Mouse (Mus musculus) testis, postnatal 10 days (tissue): ENCODE data around the gene Cd59b.

ENCODE experiments used
- DNase-seq: peaks from one replicate; pipeline ENCODE4 v3.0.0; 2021; ENCODE audit warnings: low spot score

Cd59b gene

DNA sequence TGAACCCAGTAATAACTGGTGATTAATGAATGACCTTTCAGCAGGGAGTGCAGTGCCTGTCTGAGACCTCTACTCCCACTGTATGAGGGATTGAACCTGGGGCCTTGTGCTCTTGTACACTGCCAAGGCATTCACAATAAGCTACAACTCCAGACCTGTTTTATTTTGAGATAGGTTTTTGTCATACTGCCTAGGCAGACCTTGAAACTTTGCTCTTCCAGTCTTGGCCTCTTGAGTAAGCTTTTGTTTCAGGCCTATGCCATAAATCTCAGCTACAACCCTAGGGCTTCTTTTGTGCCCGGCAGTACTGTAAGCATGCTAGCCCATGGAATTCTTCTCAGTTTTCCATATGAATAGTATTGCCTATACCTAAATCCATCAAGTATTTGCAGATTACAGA, 49.4 kb downstream of the Cd59b start:
- no peak for DNase-seq

- DNase-seq = no peak
Observed at GRCm38 (mm10) chr2:104120312-104120711, 50.7 kb downstream of the Cd59b start.

GRCm38 (mm10) chr2:104121681-104122504, 52.2 kb downstream of the Cd59b start:
- DNase-seq = no peak

DNA sequence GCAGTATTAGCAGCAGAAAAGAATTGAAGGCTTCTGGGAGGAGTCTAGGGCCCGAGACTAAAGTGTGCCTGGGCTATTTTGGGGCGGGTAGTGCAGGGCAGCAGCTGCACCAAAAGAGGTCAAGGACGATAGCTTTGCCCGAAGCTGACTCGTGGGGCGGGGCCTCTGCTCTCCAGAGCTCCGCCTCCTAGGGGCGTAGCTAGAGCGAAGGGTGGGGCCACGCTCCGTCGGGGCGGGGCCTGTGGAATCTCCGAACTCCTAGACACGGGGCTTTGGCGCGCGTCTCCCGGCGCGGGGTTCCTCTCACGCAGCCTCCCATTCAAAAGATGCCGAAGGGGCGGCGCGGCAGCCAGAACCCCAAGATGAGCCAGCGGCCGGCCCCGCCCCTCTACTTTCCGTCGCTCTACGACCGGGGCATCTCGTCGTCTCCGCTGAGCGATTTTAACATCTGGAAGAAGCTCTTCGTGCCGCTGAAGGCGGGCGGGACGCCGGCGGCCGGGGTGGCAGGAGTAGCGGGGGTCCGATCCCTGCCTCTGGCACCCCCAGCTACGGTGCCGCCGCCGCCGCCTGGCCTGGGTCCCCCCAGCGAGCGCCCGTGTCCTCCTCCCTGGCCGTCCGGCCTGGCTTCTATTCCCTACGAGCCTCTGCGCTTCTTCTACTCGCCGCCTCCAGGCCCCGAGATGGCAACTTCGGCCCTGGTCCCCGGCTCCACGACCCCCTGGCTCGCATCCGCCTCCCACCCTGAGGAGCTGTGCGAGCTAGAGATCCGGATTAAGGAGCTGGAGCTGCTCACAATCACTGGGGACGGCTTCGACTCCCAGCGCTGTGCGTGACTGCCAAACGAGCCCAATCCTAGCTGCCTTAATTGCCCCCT, 53.1 kb downstream of the Cd59b start, which contains the start of gene A930018P22Rik:
TSS of gene A930018P22Rik (plus strand) at position 265 of the 874 bp plus-strand sequence.
- DNase-seq = peak; percentile 98

- DNase-seq = no peak
Observed at GRCm38 (mm10) chr2:104123540-104123939, 53.9 kb downstream of the Cd59b start.

GRCm38 (mm10) chr2:104124071-104124470, 54.4 kb downstream of the Cd59b start:
- DNase-seq = no peak

DNA sequence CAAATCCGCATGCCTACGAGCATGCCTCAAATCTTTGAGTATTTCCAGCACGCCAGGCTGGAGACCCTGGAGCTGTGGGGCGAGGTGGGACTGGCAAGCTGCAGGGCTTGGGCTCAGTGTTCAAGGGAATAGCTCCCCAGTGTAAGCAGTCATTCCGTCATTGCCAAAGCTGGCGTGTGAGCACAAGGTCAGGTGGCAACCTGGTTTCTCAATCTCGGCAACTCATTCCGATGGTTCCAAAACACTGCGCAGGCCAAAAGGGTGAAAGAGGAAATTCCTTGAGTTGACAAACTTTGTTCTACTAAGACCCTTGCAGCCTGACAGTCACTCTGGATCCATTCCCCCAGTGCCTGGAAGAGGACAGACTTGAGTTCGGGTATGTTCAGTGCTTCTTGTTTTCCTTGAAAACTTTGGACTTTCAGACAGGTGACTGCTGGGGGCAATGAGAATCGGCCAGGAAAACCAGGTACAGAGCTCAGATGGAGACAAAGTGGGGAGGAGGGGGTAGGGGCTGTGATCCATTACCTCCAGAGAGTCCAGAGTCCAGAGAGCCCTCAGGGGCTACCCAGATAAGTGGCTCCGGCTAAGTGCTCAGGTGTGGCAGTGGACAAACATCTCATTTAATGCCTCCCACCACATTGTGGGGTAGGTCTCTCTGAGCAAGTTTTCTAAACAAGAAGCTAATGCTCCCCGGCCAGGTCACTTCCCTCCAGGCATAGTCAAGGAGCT, 59.3 kb downstream of the Cd59b start:
- no peak for DNase-seq

GRCm38 (mm10) chr2:104130165-104130564, 60.5 kb downstream of the Cd59b start:
- DNase-seq = no peak

DNA sequence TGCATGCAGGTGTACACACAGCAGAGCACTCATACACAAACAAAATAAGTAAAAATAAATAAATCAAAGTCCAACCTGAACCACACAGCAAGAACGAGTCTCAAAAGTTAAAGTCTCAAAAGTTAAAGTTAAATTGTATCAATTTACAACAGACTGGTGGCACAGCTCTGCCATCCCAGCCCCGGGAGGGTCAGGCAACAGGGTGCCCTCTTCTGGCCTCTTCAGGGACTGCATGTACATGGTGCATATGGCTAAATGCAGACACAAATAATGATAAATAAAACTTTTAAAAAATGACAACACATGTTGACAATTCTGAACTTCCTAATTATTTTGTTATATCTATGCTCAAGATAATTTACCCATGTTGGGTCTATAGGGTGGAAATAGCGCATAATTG, 61.3 kb downstream of the Cd59b start:
- peak; percentile 84 for DNase-seq

GRCm38 (mm10) chr2:104132266-104132859, 62.7 kb downstream of the Cd59b start:
- no peak for DNase-seq

- DNase-seq = peak; percentile 59
Observed at GRCm38 (mm10) chr2:104133042-104133810, 63.6 kb downstream of the Cd59b start.

DNA sequence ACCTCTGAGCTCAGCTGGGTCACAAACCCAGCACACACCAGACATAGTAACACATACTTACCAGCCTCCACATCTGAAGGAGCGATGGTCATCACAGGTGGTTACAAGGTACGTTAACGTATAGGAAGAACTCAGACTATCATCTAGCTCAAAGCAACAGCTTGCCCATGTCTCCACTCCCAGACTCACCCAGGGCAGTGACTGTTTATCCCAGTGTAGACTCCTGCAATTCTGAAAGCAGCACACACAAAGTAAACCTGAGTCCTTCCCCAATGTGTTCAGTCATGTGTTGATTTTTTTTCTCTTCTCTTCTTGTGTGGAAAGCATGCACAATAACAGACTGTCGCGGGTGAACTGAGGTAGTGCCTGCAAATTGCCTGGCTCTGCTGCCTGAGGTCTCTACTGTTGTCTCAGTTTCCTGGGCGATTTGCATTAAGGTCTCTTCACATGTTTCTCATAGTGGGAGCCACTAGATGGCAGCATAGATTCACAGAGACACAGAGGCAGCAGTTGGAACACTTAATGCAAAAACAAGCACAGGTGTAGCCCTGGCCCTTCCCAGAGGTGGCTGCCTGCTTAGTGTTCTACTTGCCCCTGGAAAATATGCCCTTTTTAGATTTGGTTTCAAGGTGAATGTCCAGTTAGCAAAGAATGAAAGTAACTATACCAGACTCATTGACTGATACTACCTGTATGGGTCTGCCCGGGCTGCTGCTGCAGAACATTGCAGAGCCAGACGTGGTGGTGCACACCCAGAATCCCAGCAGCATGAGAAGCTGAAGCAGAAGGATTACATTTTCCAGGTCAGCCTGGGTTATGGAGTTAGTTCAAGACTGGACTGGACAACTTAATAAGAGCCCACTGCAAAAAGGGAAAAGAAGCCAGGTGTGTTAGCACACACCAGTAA, 64.8 kb downstream of the Cd59b start:
- peak; percentile 51 for DNase-seq

DNA sequence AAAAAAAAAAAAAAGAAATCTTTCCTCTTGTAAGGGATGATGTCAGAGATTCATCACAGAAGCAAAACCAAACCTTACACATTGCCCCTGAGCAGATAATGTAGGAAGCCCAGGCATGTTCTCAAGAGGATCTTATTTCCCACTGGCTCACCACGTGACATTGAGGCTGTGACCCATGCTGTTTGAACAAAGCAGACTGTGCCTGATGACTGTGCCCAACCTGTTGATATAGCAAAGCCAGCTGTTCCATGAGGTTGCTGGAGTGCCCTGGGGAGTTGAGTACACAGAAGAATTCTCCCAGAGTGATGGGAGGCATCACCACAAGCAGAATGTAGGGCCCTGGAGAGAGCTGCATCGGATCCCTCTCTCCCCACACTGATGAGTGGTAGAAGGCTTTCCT, 66.3 kb downstream of the Cd59b start:
- no peak for DNase-seq
